Mouse (Mus musculus): ENCODE data around the gene B4galnt4. TPM values are rescaled to one million over a fixed set of nuclear protein-coding genes. Genes with fewer than 3 reads are reported as not detected.

Gene B4galnt4
- polyA plus RNA-seq, 1 experiment: 15.8 TPM

- 27% methylated on average over 6 of the region's 9 CpGs for WGBS
- DNase-seq (ENCODE audit: low read depth, low spot score): no peak
These were observed 19.9 kb upstream of the B4galnt4 start for GRCm38 (mm10) chr7:141040867-141041606.

- no peak for DNase-seq (ENCODE audit: low read depth, low spot score)
- 3% methylated on average over 5 of the region's 5 CpGs for WGBS
These were observed 19.2 kb upstream of the B4galnt4 start for GRCm38 (mm10) chr7:141041661-141042060.

DNA sequence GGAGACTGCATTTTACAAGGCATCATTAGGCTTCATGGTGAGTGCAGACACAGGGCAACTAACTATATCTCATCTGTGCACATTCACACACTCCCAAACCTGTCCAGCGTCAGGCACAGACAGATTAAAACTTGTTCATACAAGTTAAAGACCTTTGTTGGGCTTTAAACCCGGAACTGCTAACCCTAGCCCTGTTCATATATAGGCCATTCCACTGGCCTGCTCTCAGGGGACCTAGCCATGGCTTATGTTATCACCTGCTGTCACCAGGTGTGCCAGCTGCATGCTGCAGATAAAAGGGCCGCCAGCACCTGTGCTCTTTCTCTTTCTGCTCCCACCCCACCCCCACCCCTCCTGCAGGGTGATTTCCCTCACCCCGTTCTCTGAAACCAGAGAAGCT lies 18.4 kb upstream of the B4galnt4 start:
- DNase-seq (ENCODE audit: low read depth, low spot score): no peak
- WGBS: 24% methylated on average over 4 of the region's 4 CpGs

DNA sequence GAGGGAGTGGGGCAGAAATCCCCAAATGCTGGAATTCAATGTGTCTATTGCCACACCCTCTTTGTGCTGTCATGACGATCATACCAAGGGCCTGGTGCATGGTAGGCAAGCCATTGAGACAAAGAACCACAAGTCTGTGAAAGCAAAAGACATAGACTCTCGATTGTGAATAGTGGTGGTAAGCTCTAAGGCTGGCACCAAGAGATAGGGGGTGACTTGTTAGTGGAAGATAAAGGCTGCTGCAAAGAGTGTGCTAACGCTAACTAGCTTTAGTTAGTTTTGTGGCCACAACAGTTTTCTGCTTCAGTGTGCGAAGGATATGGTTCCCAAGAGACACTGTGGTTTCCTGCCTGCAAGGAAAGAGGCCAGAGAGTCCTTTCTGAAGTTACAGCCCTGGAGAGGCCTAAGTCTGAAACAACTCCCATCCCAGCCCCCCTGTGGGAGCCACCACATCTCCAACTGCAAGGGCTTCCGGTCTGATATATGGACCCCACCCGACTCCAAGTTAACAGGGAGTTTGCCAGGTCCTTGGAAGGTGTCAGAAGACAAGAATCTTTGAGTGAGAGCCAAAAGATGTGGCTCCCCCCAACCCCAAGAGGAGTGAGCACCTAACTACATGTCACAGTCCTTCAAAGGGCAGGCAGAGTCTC lies 13.8 kb upstream of the B4galnt4 start:
- 46% methylated on average over 6 of the region's 6 CpGs for WGBS
- DNase-seq (ENCODE audit: low read depth, low spot score): no peak

DNA sequence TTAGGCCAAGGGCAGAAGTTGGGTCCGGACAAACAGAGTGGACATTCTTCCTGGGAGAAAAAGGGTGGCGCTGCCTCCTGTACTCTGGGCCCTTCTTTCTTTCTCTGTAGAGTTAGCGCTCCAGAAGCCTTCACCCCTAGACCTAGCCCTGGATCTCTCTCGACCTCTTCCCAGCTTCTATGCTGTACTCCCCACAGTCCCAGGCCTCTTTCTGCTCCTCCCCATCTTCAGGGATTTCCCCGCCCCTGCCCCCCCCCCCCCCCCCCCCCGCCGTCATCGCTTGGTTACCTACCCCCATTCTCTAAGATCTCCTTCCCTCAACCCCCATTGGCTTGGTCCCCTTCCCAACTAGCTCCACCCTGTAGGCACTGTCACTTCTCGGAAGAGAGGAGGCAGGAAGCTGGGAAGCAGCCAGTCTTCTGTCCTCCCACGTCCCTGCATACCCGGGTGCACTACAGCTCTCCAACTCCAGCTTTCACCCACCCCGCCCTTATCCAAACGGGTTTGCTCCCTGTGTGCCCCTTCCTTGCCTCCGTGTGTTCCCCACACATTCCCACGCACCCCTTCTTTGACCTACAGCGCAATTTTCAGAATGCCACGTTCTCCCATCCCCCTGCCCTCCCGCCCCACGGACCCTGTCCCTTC lies 13.2 kb upstream of the B4galnt4 start:
- DNase-seq (ENCODE audit: low read depth, low spot score): no peak
- 8% methylated on average over 15 of the region's 19 CpGs for WGBS

- 4% methylated on average over 21 of the region's 21 CpGs for WGBS
These were observed 12.4 kb upstream of the B4galnt4 start for GRCm38 (mm10) chr7:141048226-141049218.

DNA sequence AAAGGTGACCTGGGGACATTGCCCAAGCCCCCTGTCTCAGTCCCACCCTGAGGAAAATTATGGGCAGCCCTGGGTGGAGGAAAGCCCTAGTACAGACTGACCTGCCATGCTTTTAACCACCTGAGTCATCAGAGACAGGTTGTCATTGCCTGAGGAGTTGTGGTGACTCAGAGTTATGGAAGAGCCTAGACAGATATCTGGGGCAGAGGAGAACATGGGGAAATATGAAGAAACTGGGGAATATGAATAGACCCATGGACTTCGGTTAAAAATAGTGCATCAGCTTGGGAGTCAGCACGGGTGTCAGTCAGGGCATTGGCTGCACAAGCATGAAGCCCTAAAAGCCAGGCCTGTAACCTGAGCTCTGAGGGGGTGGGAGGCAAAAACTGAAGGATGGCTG lies 11.6 kb upstream of the B4galnt4 start:
- 64% methylated on average over 2 of the region's 2 CpGs for WGBS
- no peak for DNase-seq (ENCODE audit: low read depth, low spot score)

More at GRCm38 (mm10) chr7:141048226-141049218, 12.4 kb upstream of the B4galnt4 start:
- peak; percentile 78 for DNase-seq (ENCODE audit: low read depth, low spot score)

GRCm38 (mm10) chr7:141051060-141051685 lies 9.7 kb upstream of the B4galnt4 start:
- WGBS: 75% methylated on average over 17 of the region's 17 CpGs
- DNase-seq (ENCODE audit: low read depth, low spot score): no peak

- 57% methylated on average over 4 of the region's 4 CpGs for WGBS
- no peak for DNase-seq (ENCODE audit: low read depth, low spot score)
These were observed 8.9 kb upstream of the B4galnt4 start for GRCm38 (mm10) chr7:141052016-141052415.

DNA sequence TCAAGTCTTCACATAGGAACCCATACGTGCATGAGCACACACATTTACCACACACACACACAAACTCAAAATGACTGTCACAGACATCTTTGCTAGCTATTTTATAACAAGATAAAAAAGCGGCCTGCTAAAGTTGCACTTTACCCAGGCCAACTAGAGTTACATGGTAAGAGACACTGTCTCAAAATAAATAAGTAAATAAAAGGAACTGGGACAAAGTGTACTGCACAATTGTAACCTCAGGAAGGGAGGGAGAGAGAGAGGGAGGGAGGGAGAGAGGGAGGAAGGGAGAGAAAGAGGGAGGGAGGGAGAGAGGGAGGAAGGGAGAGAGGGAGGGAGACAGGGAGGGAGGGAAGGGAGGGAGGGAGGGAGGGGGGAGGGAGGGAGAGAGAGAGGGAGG lies 8.5 kb upstream of the B4galnt4 start:
- no peak for DNase-seq (ENCODE audit: low read depth, low spot score)
- WGBS: 32% methylated on average over 2 of the region's 2 CpGs

DNA sequence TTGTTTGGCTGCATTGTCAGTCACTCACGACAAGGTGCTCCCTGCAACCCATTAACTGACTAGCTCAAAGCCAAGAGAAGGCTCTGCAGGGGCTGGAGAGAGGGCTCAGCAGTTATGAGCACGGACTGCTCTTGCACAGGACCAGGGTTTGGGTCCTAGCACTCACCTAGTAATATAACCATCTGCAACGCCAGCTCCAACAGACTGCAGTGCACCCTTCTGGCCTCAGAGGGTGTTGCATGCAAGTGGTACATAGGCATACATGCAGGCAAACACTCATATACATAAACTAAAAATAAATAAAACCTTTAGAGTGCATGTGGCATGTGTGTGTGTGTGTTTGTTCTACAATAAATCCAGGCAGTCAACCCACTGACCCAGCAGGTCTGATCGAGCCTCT lies 5.1 kb upstream of the B4galnt4 start:
- 75% methylated on average over 4 of the region's 4 CpGs for WGBS
- DNase-seq (ENCODE audit: low read depth, low spot score): no peak

- 83% methylated on average over 6 of the region's 6 CpGs for WGBS
- DNase-seq (ENCODE audit: low read depth, low spot score): no peak
These were observed 3.9 kb upstream of the B4galnt4 start for GRCm38 (mm10) chr7:141056976-141057375.

GRCm38 (mm10) chr7:141057541-141057940 lies 3.4 kb upstream of the B4galnt4 start:
- WGBS: 97% methylated on average over 1 of the region's 1 CpGs
- no peak for DNase-seq (ENCODE audit: low read depth, low spot score)

DNA sequence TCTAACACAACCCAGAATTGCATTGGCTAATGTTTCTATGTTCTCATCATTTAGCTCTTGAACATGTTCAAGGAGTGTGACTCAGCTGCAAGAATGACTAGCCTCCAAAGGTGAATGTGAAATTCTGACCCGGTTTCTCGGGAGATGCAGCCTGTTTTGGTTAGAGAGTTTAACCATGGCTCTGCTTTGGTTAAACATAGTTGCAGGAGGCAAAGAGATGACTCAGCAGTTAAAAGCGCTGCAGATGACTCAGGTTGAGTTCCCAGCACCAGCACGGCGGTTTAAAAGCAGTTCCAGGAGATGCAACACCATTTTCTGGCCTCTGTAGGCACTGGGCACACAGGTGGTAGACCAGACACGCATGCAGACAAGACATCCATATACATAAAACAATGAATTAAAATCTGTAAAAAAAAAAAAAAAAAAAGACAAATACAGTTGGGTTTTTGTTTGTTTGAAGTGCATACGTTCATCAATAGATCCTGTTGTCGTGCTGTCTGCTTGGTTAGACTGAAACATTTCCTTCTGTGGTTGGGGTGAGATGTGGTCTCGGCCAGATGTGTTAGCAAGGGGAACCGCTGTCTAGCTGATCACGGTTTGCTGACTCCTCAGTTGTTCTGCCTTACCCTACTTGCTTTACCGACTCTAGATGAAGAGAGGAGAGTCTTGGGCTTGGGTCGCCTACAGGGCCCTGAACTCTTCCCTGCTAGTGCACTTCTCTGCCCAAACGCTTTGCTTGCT lies 2.1 kb upstream of the B4galnt4 start:
- DNase-seq (ENCODE audit: low read depth, low spot score): no peak
- 88% methylated on average over 14 of the region's 14 CpGs for WGBS

DNA sequence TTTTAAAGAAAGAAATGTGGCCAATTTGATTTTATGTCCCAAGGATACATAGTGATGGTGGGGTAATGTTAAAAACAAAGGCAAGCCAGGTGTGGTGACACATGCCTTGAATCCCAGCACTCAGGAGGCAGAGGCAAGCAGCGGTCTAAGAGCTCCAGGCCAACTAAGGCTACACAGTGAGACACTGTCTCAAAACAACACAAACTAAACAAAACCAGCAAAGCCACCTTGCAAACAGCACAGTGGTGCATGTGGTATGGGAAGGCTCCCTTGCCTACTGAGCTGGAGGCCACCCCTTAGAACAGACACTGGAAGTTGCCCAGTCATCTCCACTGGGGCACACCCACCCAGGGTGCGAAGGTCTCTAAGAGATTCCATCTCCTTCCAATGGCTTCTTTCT lies 975 bp upstream of the B4galnt4 start:
- DNase-seq (ENCODE audit: low read depth, low spot score): no peak
- WGBS: 54% methylated on average over 2 of the region's 2 CpGs

- DNase-seq (ENCODE audit: low read depth, low spot score): no peak
- 3% methylated on average over 37 of the region's 37 CpGs for WGBS
These were observed 377 bp downstream of the B4galnt4 start for GRCm38 (mm10) chr7:141061269-141061692.

DNA sequence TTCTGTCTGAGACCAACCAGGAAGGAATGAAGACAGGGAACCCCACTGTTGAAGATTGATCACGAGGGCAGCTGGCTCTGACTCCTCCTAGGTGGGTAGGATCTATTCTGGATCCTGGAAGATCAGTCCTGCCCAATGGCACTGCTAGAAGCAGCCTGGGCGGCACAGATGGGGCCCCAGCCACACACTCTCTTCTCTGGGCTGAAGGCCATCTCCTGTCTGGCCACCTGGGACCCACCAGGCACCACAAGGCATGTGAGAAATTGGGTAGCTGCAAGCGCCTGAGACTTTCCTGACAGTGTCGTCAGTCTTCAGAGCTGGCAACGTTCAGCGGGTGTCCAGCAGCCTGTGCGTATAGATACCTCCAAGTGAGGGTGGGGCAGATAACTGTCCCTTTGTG lies 1.6 kb downstream of the B4galnt4 start:
- WGBS: 80% methylated on average over 7 of the region's 7 CpGs
- no peak for DNase-seq (ENCODE audit: low read depth, low spot score)

DNA sequence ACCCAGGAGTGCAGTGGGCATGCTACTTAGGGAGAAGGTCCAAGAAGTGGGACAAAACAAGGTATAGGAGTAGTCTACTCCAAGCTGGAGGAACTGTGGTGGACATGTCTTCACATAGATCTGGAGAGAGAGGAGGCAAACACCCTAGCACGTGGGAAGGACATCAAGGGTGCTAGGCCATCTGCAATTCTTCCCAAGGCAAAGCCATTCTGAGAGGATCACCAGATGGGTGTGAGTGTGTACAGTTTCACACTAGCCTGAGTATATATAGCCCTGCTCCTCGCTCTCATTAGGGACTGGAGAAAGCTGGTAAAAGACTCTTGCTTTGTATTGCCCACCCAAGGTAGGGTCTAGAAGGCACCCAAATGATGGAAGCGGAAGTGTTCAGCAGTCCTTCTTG lies 2.4 kb downstream of the B4galnt4 start:
- WGBS: 87% methylated on average over 3 of the region's 3 CpGs
- DNase-seq (ENCODE audit: low read depth, low spot score): no peak

DNA sequence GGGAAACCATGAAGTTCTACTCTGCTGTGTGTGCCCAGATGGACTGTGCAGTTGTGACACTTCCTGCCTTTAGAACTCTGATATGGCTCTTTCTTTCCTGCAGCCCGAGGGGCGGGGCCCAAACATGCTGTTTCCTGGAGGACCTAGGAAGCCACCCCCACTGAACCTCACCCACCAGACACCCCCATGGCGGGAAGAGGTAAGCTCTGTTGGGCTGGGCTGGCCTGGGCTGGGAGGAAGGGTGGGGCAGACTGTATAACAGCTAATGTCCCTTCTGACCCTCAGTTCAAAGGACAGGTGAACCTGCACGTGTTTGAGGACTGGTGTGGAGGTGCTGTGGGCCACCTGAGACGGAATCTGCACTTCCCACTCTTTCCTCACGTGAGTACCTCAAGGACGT lies 3.3 kb downstream of the B4galnt4 start:
- DNase-seq (ENCODE audit: low read depth, low spot score): peak; percentile 83
- 29% methylated on average over 7 of the region's 7 CpGs for WGBS

Measured in large intestine, adult 2 months (tissue).